Mouse (Mus musculus) myocyte (in vitro differentiated cells): ENCODE data around the gene Dcakd.

Experiments
- CEBPB ChIP-seq: IDR thresholded peaks from 2 replicates; pipeline ENCODE4 v1.6.1; 2011; ENCODE audit warnings: mild to moderate bottlenecking, moderate library complexity; ENCODE audit not compliant: poor library complexity, insufficient read depth, severe bottlenecking
- E2F4 ChIP-seq: IDR thresholded peaks from one replicate; pipeline ENCODE4 v1.6.1; 2011; ENCODE audit warnings: mild to moderate bottlenecking, control low read depth, moderate library complexity; ENCODE audit not compliant: insufficient read depth
- MAX ChIP-seq: IDR thresholded peaks from one replicate; pipeline ENCODE4 v1.6.1; 2011; ENCODE audit warnings: low read depth, mild to moderate bottlenecking, control low read depth
- MYOD1 ChIP-seq, 3 experiments: IDR thresholded peaks; one replicate each; pipeline ENCODE4 v1.6.1; 2011; ENCODE audit warnings: control low read depth in 2 of 3, low read depth in 2 of 3, mild to moderate bottlenecking in 2 of 3, moderate library complexity in 1 of 3; ENCODE audit not compliant: insufficient read length in 2 of 3, control insufficient read depth in 1 of 3
- MYOG ChIP-seq, 3 experiments: IDR thresholded peaks; one replicate each; pipeline ENCODE4 v1.6.1; 2011; ENCODE audit warnings: control low read depth in 2 of 3, low read depth in 2 of 3, mild to moderate bottlenecking in 2 of 3; ENCODE audit not compliant: insufficient read length in 2 of 3, control insufficient read depth in 1 of 3, insufficient read depth in 1 of 3
- POLR2A ChIP-seq: IDR thresholded peaks from one replicate; pipeline ENCODE4 v1.6.1; 2011; ENCODE audit warnings: low read depth, mild to moderate bottlenecking, control low read depth, moderate library complexity; ENCODE audit not compliant: insufficient read length
- POLR2AphosphoS2 ChIP-seq: IDR thresholded peaks from one replicate; pipeline ENCODE4 v1.6.1; 2011; ENCODE audit warnings: low read depth, control low read depth; ENCODE audit not compliant: insufficient read length
- SRF ChIP-seq: IDR thresholded peaks from one replicate; pipeline ENCODE4 v1.6.1; 2011; ENCODE audit warnings: low read depth; ENCODE audit not compliant: control insufficient read depth, insufficient read length
- TCF12 ChIP-seq: IDR thresholded peaks from one replicate; pipeline ENCODE4 v1.6.1; 2011; ENCODE audit warnings: mild to moderate bottlenecking, control low read depth; ENCODE audit not compliant: poor library complexity, insufficient read depth, severe bottlenecking
- TCF3 ChIP-seq: IDR thresholded peaks from one replicate; pipeline ENCODE4 v1.6.1; 2011; ENCODE audit warnings: low read depth, control low read depth; ENCODE audit not compliant: insufficient read length
- USF1 ChIP-seq: IDR thresholded peaks from one replicate; pipeline ENCODE4 v1.6.1; 2011; ENCODE audit warnings: low read depth, mild to moderate bottlenecking, control low read depth, moderate library complexity

DNA sequence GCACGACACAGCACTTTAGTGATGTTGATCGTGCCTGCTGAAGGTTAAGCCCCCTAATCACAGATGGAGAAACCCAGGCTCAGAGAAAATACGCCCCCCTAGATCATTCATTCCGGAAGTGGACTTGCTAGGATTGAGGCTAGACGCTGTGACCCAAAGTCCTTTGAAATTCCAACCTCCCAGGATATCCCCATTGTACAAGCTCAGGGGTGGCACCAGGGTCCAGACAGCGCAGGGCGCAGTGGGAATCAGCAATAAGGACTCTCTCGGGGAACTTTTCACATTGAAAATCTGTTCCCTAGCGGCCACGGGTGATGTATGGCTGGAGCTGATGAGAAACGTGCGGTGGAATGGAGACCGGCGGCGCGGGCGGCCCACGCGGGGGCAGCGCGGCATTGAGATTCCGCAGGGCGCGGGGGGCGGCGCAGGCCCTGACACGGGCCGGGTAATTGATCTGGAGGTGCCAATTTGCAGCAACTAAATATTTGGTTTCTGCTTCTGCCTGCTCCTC is 38.4 kb downstream of the Dcakd start:
- no peak for TF ChIP-seq POLR2A
- no peak for TF ChIP-seq POLR2AphosphoS2
- TF ChIP-seq MYOG (IDR thresholded peaks at IDR 0.05; ENCODE audit: control insufficient read depth in 1 of 3, insufficient read depth in 1 of 3, insufficient read length in 2 of 3, low read depth in 2 of 3), result no peak
- TF ChIP-seq MAX, result no peak
- no peak for TF ChIP-seq USF1
- no peak for TF ChIP-seq TCF3
- no peak for TF ChIP-seq E2F4
- no peak for TF ChIP-seq CEBPB
- TF ChIP-seq TCF12, result no peak
- no peak for TF ChIP-seq MYOD1 (IDR thresholded peaks at IDR 0.05; ENCODE audit: control insufficient read depth in 1 of 3, insufficient read length in 2 of 3, low read depth in 2 of 3)
- no peak for TF ChIP-seq SRF
